ENCODE assay signal across 22 mouse cellular contexts in genomic region chr6:84357911-84358310, GRCm38 (mm10).
A peak's percentile ranks its signal among the peaks of the same experiment; 100 is the strongest.
DNase-seq lines count a peak whose midpoint lies in the region; ATAC-seq and TF ChIP-seq lines count a peak whose summit lies in the region.
"Had no signal": no experiment of that assay in that cellular context is flagged by ENCODE, and none has a peak within 500 bp of the region (broad histone marks: within the 10 kb centered on the region; RNA-seq: fewer than 3 reads in every experiment).

No protein-coding gene starts in this region.

- no peak overlapping the region for H3K4me3 ChIP-seq in testis, adult 2 months (ENCODE audit: control insufficient read depth, low read depth, low read length)
- no peak overlapping the region for H3K4me3 ChIP-seq in embryonic facial prominence, embryonic 15.5 days (replicated peaks)
- H3K4me3 ChIP-seq in forebrain, embryonic 16.5 days (replicated peaks; ENCODE audit: low read length) = no peak overlapping the region
- H3K4me3 ChIP-seq: embryonic facial prominence, embryonic 12.5 days; erythroblast, embryonic 14.5 days; forebrain, embryonic 10.5 days; forebrain, embryonic 12.5 days had no signal

- peak overlapping the region; percentile 58 for H3K27ac ChIP-seq in testis, adult 2 months (ENCODE audit: control insufficient read depth, insufficient read depth, low read depth, low read length)
- peak overlapping the region; percentile 58 for H3K27ac ChIP-seq in embryonic facial prominence, embryonic 15.5 days (replicated peaks)
- H3K27ac ChIP-seq in forebrain, embryonic 16.5 days (ENCODE audit: low read length) = no peak overlapping the region
- H3K27ac ChIP-seq: embryonic facial prominence, embryonic 12.5 days; forebrain, embryonic 10.5 days; forebrain, embryonic 12.5 days had no signal

- ATAC-seq in embryonic facial prominence, embryonic 15.5 days (ENCODE audit: insufficient number of reproducible peaks, low FRiP score, low TSS enrichment, low read depth) = 0 out of 2 replicates have a peak, but pooled peaks have one; percentile 20
- ATAC-seq in forebrain, embryonic 16.5 days = no peak
- ATAC-seq: forebrain, embryonic 14.5 days; forebrain, postnatal 0 days had no signal

- peak; percentile 90 for DNase-seq in heart, adult 11 months
- no peak for DNase-seq in heart, adult 8-10 months (ENCODE audit: low spot score)
- DNase-seq in testis, postnatal 10 days (ENCODE audit: low spot score) = no peak
- DNase-seq: adrenal gland, adult 2 months; adrenal gland, postnatal 10 days; adrenal gland, postnatal 25 days; cerebellum, adult 11 months; cerebellum, adult 18-20 months; cerebellum, adult 8-10 months; cerebellum, adult 9-11 months; cerebellum, postnatal 14 days; cerebellum, postnatal 36 days; embryo, embryonic 11 days; forebrain, postnatal 0 days had no signal

- 44% methylated on average over 10 of the region's 10 CpGs for WGBS in embryonic facial prominence, embryonic 15.5 days
- 76% methylated on average over 10 of the region's 10 CpGs for WGBS in forebrain, embryonic 16.5 days

- H3K27me3 ChIP-seq in testis, adult 2 months (ENCODE audit: control insufficient read depth, insufficient read depth, low read length) = no peaks in the 10 kb centered on the region
- H3K27me3 ChIP-seq in embryonic facial prominence, embryonic 15.5 days = no peaks in the 10 kb centered on the region
- no peaks in the 10 kb centered on the region for H3K27me3 ChIP-seq in forebrain, embryonic 16.5 days (replicated peaks; ENCODE audit: control insufficient read depth, insufficient read depth, low read length)
- H3K27me3 ChIP-seq: embryonic facial prominence, embryonic 12.5 days; forebrain, embryonic 12.5 days had no signal

- H3K4me2 ChIP-seq in embryonic facial prominence, embryonic 15.5 days (replicated peaks) = no peak overlapping the region
- H3K4me2 ChIP-seq in forebrain, embryonic 16.5 days (ENCODE audit: low read length) = no peak overlapping the region
- H3K4me2 ChIP-seq: embryonic facial prominence, embryonic 12.5 days; forebrain, embryonic 12.5 days had no signal

- peaks cover 2% of the 10 kb centered on the region; the same call in 1 of the 2 replicates for H3K4me1 ChIP-seq in testis, adult 2 months (ENCODE audit: control insufficient read depth, insufficient read depth, low read length)
- peaks cover 35% of the 10 kb centered on the region for H3K4me1 ChIP-seq in embryonic facial prominence, embryonic 15.5 days
- no peaks in the 10 kb centered on the region for H3K4me1 ChIP-seq in forebrain, embryonic 16.5 days (replicated peaks; ENCODE audit: control insufficient read depth, insufficient read depth, low read length)
- H3K4me1 ChIP-seq: forebrain, embryonic 10.5 days; forebrain, embryonic 12.5 days had no signal

- TF ChIP-seq CTCF in testis, adult 2 months (IDR thresholded peaks at IDR 0.05; ENCODE audit: control insufficient read depth, insufficient read depth, insufficient replicate concordance, low read depth, low read length) = no peak

- no peak for TF ChIP-seq POLR2A in testis, adult 2 months (IDR thresholded peaks at IDR 0.05; ENCODE audit: control insufficient read depth, low read depth, low read length)

- H3K9me3 ChIP-seq in embryonic facial prominence, embryonic 15.5 days (replicated peaks) = no peaks in the 10 kb centered on the region
- no peaks in the 10 kb centered on the region for H3K9me3 ChIP-seq in forebrain, embryonic 16.5 days (ENCODE audit: control insufficient read depth, low read length)
- H3K9me3 ChIP-seq: embryonic facial prominence, embryonic 12.5 days; forebrain, embryonic 10.5 days; forebrain, embryonic 12.5 days had no signal

- no peak overlapping the region for H3K9ac ChIP-seq in embryonic facial prominence, embryonic 15.5 days
- H3K9ac ChIP-seq in forebrain, embryonic 16.5 days (replicated peaks; ENCODE audit: low read depth, low read length) = no peak overlapping the region
- H3K9ac ChIP-seq: embryonic facial prominence, embryonic 12.5 days; forebrain, embryonic 12.5 days; forebrain, postnatal 0 days had no signal

- no peaks in the 10 kb centered on the region for H3K36me3 ChIP-seq in testis, adult 2 months (ENCODE audit: control insufficient read depth, insufficient read depth, low read length)
- H3K36me3 ChIP-seq in embryonic facial prominence, embryonic 15.5 days = no peaks in the 10 kb centered on the region
- H3K36me3 ChIP-seq in forebrain, embryonic 16.5 days (ENCODE audit: control insufficient read depth, insufficient read depth) = no peaks in the 10 kb centered on the region
- H3K36me3 ChIP-seq: embryonic facial prominence, embryonic 12.5 days; forebrain, embryonic 10.5 days; forebrain, embryonic 12.5 days had no signal
